Mouse (Mus musculus) ES-Bruce4 (cell line): Measurements from ENCODE around the gene Pick1.

ENCODE experiments used
- CTCF ChIP-seq: IDR thresholded peaks from one replicate; pipeline ENCODE4 v1.8.1; 2011; ENCODE audit warnings: low read depth, low read length
- POLR2A ChIP-seq: IDR thresholded peaks from one replicate; pipeline ENCODE4 v1.8.1; 2011; ENCODE audit warnings: low read length; ENCODE audit not compliant: insufficient read depth

- TF ChIP-seq POLR2A = no peak
- peak; percentile 23 for TF ChIP-seq CTCF
These were observed 37.5 kb upstream of the Pick1 start for GRCm38 (mm10) chr15:79191426-79191825.
